Mouse (Mus musculus) lung, postnatal 25 days (tissue): ENCODE measurements around the gene Olfr871.
"Not testable (repeated sequence)": the region's sequence is repeated elsewhere in the genome, so short reads cannot be mapped to it uniquely, and the experiment has no call there.

ENCODE experiments used
- DNase-seq: peaks from one replicate; pipeline ENCODE4 v3.0.0; 2022; ENCODE audit warnings: low spot score

The Olfr871 gene

DNA sequence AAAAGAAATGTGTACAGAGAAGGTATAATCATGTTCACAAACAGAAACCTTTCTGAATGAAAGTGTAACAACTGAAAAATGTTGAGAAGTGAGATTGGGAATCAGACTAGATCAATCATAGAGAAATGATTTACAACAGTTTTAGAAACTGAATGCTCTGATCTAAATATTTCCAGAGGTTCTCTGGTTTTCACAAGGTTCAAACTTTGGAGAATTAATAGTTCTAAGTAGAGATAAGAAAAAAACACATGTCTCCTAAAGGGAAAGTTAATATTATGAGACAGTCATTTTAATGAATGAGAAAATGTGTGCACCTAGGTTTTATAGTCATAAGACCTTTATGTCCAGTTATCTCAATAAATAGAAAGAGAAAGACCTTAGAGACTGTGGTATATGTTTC lies at the start of gene Olfr871:
Olfr871 (plus strand) TSS at position 301 of the 400 bp plus-strand sequence.
- DNase-seq = no peak

DNA sequence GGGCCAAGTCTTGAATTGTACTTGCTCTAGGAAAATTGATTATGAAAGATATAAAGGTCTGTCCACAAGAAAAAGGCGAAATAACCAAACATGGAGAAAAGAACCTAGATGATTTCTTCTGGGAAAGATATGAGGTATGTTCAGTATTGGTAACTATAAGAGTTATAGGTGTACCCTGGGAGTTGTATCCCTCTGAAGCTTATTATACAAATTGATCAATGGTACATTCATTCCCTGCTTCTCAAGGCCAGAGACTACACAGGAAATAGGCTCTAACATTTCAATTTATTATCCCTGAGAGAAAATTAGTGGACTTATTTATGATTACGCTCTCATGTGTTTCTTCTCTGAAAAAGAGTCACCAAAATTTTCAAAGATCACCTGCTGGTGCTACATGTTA lies 38.0 kb upstream of the Olfr871 start, which contains the start of gene Olfr870:
Olfr870 (minus strand) TSS at position 101 of the 400 bp plus-strand sequence.
- DNase-seq = no peak

DNA sequence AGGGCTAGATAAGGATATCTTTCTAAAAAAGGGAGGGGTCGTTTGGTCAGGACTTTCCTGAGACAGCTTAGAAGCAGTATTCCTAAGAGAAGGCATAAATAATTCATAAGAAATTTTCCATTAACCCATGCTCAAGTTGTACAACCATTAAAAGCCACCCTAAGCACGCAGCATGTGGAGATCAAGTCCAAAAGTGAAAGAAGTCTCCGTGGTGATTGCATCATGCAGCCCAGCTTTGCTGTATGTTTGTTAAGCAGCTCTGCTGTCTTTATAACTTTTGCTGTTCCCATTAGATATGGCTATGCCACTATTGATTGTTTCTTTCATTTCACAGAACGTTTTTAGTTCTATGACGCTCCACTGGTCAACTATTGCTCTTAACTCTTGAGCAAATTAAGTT lies 32.5 kb upstream of the Olfr871 start:
- DNase-seq = no peak

DNA sequence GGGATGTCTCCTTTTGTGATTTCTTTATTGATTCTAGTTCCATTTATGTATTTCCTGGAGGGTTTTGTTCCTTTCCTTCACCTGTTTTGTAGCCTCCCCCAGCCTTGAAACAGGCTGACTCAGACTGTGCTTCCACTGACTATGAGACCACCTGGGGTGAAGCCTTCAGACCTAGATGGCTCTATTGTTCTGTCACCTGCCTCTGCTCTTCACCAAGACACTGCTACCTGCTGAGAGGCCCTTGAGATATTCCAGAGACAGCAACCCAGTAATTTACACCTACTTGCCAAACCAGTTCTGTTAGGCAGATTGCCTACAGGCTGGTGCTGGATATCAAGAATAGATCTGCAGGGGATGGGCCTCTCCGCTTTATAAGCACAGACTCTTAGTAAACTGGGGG lies 9.9 kb upstream of the Olfr871 start:
- no peak for DNase-seq

DNA sequence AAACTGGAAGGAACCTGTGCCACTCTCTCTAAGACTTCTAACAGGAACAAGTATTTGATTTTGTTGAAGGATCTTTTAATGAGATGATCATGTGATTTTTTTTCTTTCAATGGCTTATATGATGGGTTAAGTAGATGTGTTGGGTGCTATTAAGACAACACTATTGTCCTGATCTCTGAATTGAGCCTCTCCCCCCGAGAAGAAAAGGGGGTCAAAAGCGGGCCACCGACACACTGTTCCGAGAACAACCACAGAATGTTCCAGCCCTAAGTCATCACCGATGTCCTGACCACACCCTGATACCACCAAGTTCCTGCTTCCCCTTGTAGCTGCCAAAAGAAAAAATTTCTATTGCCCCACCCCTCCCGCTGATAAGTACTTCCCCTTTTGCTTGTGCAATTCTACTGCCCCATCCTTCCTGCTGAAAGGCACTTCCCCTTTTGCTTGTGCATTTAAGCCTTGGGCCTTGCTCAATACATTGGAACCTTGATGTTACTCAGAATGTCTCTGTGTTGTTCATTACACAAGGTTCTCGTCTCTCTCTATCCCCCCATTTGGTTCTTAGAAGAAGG lies 8.5 kb upstream of the Olfr871 start:
- DNase-seq = not testable (repeated sequence)

DNA sequence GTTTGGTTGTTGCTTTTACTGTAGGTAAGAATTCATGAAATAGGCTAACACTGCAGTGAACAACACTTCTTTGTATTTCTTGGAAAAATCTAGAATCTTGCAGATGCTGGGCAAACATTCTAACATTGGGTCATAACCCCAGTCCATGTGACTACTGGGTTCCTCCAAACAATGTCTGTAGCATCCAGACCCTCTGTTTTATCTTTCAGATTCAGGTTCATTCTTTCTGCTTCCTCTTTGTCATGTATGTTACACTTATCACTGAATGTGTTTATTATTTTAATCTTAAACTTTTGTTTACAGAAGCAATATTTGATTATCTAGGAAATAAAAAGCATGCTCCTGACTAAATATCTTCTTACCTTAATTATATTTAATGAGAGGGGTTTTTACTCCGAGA lies 1.2 kb upstream of the Olfr871 start:
- no peak for DNase-seq

DNA sequence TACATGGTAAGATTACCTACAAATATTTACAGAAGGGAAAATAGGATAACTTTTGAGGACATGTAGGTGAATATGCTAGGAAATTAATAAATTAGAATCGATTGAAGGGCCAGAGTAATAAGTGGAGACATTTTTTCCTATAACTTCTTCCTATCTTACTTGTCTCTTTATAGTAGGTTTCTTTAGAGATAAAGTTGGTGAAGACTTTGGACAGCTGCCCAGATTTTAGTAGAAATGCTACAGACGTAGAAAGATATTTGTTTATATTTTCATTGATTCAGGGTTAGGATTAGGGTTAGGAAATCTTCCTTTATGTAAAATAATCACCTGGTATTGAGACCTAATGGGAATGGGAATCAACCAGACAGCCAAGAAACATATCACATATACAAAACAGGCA lies 530 bp upstream of the Olfr871 start:
- no peak for DNase-seq

DNA sequence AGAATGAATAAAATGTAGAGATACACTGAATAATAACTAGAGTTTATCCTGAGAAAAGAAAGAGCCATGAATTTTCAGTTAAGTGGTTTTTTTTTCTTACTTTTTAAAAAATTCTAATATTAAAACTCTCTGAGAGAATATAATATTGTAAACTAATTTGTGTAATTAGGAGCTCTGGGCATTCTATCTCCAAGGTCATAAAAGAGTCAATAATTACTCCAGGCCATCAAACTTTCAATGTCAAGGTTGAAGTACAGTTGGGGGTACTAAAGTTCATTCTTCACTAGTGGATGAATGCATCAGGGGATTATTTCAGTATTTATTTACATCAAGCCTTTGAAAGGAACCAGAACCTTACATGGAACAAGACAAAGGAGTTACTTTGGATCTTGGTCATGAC lies 24.8 kb downstream of the Olfr871 start, which contains the start of gene Olfr872:
Olfr872 (plus strand) TSS at position 301 of the 400 bp plus-strand sequence.
- DNase-seq = no peak

DNA sequence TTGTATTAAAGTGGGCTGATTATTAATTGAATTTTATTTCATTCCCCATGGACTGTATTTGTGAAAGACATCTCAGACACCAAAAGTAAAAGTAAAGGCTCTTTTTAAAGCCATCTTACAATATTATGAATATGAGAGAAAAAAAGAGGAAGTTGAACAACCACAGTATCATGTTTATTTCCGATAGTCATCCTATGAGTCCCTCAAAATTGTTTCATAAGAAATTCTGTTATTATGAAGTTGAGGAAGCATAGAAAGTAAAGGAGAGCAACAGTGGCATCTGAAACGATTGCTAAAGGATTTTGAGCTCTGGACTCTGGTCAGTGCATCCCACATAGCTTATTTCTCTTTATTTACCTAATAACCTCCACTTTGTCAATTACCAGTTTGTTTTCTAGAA lies 25.4 kb downstream of the Olfr871 start:
- no peak for DNase-seq
